Mouse (Mus musculus) testis, adult 2 months (tissue): ENCODE results near the gene Uhrf2.

Experiments used
- CTCF ChIP-seq: fragments of 200-500 bp; IDR thresholded peaks from 2 replicates; pipeline ENCODE4 v1.5.1; 2012; ENCODE audit warnings: low read depth, mild to moderate bottlenecking, inconsistent platforms, low read length, moderate library complexity; ENCODE audit not compliant: control insufficient read depth, insufficient read depth, insufficient replicate concordance
- POLR2A ChIP-seq: fragments of 200-500 bp; IDR thresholded peaks from 2 replicates; pipeline ENCODE4 v1.6.1; 2012; ENCODE audit warnings: low read depth, mild to moderate bottlenecking, inconsistent platforms, low read length, moderate library complexity; ENCODE audit not compliant: control insufficient read depth

DNA sequence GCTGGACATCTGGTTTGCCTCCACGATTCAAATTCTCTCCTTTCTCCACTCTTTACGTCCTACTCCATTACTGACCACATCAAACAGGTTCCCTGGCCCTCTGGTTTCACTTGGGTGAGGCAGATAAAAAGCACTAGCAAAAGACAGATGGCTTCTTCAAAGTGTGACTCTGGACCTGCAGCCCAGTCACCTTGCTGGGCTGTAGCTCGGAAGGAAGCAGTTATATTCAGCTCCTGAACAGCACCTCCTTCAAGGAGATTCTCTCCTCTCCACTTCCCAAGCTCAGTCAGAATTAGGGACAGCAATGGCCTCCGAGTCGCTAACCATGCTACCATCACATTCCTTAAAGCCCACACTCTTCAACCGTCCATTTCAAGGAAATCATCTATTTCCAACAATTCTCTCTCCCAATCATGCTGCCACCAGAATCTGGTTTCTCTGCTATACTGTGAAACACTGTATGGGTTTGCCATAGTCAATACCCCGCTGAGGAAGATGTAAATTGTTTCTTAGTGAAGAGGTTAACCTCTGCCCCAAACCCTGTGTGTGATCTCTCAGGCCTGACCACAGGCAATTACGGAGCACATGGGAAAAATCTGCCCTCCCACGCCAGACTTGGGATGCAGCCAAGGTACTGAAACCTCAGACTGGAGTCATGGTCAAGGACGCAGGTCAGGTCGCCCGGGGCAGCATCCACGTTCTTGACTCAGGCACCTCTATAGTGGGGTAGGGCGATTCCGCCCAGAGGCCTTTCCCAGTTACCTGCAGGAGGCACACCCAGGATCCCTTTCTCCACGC lies 45.9 kb upstream of the Uhrf2 start:
- no peak for TF ChIP-seq POLR2A
- no peak for TF ChIP-seq CTCF
